Mouse (Mus musculus) c-Kit-positive CD71-positive TER-119-negative erythroid progenitor cells, embryonic 14.5 days (primary cell): ENCODE data around the gene Dock9.

Experiments
- DNase-seq: peaks from one replicate; pipeline ENCODE4 v3.0.0-alpha.2; 2013; ENCODE audit warnings: low read depth

The Dock9 gene

DNA sequence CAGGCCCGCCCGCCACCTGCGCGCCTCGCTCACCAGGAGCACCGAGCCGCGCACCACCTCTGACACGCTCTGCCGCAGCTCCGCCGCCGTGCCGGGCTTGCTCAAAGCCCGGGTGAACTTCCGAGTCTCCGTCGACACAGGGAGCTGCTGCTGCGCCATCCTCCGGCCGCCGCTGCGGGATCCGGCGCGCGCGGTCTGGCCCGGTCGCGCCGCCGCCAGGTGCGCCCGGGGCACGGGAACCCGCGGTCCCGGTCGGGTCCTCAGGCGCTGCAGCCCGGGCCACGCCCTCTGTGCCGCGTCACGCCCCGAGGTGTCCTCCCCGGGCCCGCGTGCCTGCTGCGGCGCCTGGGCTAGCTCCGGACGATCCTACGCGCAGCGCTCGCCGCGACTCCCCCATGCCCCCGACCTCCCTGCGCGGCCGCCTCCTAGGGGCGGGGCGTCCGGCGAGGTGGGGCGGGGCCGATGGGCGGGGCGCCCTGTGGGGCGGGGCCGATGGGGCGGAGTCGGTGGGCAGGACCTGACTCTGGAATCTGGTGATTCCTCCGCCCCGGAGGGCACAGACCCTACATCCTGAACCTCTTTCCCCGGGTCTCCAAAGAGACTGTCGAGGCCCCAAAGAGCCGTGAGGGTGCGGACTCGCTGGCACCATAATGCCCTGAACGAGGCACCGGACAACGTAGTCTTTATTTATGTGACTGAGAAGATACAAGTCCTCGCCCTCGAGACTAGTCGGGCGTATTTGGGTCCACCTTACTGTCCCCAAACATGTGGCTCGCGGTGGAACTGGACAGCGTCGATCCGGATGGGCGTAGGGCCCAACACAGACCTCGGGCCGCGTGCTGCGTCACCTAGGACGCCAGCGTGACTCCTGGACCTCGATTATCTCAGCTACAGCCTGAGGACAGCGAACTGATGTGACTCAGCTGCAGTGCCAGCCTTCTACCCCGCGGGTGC is at the start of gene Dock9:
Dock9 (minus strand) TSS at position 381 of the 954 bp plus-strand sequence.
- peak; percentile 61 for DNase-seq

DNA sequence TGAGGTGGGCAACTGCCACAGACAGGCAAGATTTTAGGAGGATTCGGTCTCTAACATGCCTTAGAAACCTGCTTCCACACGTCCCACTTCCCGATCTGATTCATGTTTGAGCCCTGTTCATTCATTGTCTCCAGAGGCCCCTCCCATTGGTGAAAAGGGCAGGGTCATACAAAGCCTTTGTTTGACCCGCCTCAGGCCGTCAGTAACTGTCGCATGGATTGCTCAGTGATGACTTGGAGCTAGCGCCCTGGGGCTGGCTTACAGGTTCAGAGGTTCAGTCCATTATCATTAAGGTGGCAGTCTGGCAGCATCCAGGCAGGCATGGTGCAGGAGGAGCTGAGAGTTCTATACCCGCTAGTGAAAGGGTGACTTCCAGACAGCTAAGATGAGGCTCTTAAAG is 46.8 kb upstream of the Dock9 start:
- DNase-seq: no peak

GRCm38 (mm10) chr14:121840217-121840616 is 42.6 kb upstream of the Dock9 start:
- no peak for DNase-seq

GRCm38 (mm10) chr14:121838161-121838560 is 40.5 kb upstream of the Dock9 start:
- DNase-seq: no peak

GRCm38 (mm10) chr14:121833001-121833520 is 35.4 kb upstream of the Dock9 start:
- no peak for DNase-seq

DNA sequence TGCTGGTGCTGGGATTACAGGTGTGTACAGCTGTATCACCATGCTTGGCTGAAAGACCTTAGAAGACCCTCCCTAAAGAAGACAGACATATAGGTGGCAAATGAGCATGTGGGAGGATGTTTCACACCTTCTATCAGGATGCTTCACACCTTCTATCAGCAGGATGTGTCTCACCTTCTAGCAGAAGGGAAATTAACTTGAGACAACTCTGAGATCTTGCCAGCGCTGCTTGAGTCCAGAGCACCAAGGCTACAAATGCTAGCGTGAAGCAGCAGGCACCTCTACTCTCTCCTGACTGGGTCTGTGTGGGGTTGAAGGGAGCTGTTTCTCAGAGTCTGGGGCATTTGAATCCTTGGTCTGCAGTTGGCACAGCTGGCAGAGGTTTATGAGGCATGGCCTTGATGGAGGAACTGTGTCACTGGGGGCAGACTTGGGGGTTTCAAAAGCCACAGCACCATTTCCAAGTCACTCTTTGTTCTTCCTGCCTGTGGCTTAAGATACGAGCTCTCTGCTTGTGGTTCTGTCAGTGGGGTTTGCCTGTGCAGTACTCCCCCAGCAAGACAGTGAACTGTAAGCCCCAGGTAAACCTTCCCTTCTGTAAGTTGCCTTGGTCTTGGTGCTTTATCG is 32.3 kb upstream of the Dock9 start:
- DNase-seq: no peak

- DNase-seq: no peak
These were observed 29.5 kb upstream of the Dock9 start for GRCm38 (mm10) chr14:121827091-121827490.

- DNase-seq: no peak
These were observed 28.1 kb upstream of the Dock9 start for GRCm38 (mm10) chr14:121825521-121826445.

- DNase-seq: no peak
These were observed 26.9 kb upstream of the Dock9 start for GRCm38 (mm10) chr14:121824322-121825103.

GRCm38 (mm10) chr14:121822997-121823396 is 25.4 kb upstream of the Dock9 start:
- DNase-seq: no peak

- no peak for DNase-seq
These were observed 24.9 kb upstream of the Dock9 start for GRCm38 (mm10) chr14:121822506-121822905.

GRCm38 (mm10) chr14:121806791-121807190 is 9.2 kb upstream of the Dock9 start:
- no peak for DNase-seq

DNA sequence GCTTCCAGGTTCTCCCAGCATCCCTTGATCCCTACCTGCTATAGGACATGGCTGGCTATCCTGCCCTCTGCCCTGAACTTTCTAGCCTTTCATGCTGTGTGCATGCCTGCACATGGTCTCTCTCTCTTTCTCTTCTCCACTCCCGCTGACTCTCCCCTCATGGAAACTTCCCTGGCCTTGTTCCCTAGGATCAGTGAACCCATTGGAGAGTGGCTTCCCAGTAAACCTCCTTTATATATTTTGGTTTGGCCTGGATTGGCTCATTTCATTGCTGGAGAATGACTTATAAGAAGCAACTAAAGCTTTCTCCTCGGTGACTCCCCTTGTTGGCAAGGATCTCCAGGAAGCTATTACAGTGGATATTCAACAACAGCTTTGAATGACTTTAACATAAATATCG is 8.7 kb upstream of the Dock9 start:
- DNase-seq: no peak

GRCm38 (mm10) chr14:121804461-121804860 is 6.8 kb upstream of the Dock9 start:
- peak; percentile 33 for DNase-seq

DNA sequence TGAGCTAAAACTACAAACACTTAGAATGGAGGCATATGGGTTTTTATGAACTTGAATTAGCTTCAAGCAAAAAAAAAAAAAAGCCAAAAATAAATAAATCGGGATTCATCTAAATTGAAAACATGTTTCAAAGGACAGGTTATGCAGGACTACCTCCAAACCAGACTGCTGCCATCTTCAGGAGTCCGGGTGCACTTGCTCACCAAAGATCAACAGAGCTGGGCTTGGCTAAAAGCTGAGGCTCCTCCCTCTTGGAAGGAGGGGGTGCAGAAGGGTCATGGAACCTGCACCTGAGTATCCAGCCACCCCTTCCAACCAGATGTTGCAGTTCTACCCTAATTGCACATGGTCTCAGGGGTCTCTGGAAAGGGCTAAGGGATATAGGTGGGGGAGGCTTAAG is 3.3 kb upstream of the Dock9 start:
- no peak for DNase-seq

DNA sequence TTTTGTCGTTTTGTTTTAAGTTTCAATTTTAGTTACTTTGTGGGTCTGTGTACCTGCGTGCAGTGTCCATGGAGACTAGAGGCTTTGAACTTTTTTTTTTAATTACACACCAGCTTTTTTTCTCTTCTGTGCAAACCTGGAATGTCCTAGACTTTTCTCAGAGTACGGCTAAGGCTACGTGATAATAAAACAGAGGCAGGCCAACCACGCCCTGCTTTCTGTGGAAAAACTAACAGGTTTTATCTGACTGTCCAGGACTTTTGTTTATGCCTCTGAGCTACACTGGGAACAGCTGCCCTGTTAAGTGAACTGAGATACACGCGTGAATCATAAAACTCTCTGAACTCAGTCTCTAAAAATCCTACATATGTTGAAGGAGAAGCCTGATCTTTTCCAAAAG is 1.5 kb upstream of the Dock9 start:
- DNase-seq: no peak

GRCm38 (mm10) chr14:121798411-121798799 is 768 bp upstream of the Dock9 start:
- DNase-seq: peak; percentile 84

DNA sequence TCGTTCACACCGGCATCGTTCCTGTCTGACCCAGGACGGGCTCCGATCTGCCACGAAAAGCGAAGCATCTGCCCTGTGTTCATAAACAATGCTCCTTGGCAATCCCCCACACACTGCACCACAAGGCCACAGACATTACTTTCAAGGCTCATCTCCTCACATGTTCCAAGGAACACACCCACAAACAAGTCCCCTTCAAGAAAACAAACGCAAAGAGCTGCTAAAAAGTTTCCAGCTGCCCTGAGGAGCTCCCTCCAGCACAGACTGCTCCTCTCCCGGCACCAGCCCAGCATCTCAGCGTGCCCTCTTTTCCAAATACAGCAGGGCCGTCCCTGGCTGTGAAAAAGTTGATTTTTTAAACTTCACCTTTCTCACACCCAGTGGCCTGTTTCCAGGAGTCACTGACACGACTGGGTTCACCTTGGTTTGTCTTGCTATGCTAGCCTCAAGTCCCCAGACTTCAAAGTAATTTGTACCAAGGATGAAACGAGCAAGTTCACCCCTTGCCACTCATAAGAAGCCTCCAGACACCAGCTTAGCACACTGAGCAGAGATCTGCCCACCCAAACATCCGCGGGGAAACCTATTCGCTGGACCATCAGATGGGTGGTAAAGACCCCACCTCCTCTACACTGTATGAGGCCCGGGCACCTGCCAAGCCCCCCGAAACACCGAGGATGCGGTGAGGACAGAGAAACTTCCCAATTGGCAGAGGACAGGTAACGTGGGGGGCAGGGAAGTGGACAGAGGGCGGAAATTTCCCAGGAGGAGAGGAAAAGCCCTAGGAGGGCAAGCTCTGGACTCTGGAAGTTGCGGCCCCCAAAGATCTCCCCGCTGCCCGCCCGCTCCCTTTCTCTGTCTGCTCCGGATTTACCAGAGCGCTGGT is 823 bp downstream of the Dock9 start:
- DNase-seq: no peak

- no peak for DNase-seq
These were observed 2.1 kb downstream of the Dock9 start for GRCm38 (mm10) chr14:121795536-121795935.

DNA sequence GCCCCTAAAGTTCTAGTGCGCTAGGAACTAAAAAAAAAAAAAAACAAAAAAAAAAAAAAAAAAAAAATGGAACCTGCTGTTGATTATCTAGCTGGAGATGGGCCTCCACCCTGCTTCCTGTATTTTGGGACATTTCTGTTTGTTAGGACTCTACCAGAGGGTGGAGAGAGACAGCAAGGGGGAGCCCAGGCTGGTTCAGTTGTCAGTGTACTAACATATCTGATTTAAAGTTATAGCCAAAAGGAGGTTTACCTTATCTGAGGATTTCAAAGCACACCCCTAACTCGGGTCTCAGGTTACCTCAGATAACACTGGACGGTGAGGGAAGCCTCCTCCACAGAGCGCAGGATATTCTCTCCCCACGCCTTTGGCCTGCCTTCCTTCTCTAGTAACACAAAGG is 4.0 kb downstream of the Dock9 start:
- peak; percentile 15 for DNase-seq
